Mouse (Mus musculus) megakaryocyte progenitor cell, adult 5-6 weeks (primary cell): ENCODE data around the gene Scgb1b19. TPM values are rescaled to one million over a fixed set of nuclear protein-coding genes. Genes with fewer than 3 reads are reported as not detected.
"Not testable (repeated sequence)": the region's sequence is repeated elsewhere in the genome, so short reads cannot be mapped to it uniquely, and the experiment has no call there.

Experiments
- ATAC-seq: replicated peaks from 2 replicates; pipeline ENCODE4 v1.8.0; 2016; ENCODE audit warnings: mild to moderate bottlenecking, moderate TSS enrichment, inconsistent platforms; ENCODE audit not compliant: poor library complexity
- total RNA-seq, 2 experiments: library from RNA; stranded (forward) in 1 of 2; stranded (reverse) in 1 of 2; fragments of 157-497, 149-512 nt in 1 of 2; fragments of 200-1000 nt in 1 of 2; gene quantifications; 2 replicates each; pipeline versions ENCODE4 v1.2.3 to v1.2.4; 2015 to 2017

Gene Scgb1b19
- total RNA-seq (2015), result not detected in 2 replicates
- total RNA-seq (2017), result not detected in 2 replicates

- ATAC-seq, result not testable (repeated sequence)
These were observed at the start of gene Scgb1b19 for GRCm38 (mm10) chr7:33286991-33287390. Scgb1b19 (plus strand) TSS chr7:33287291.

GRCm38 (mm10) chr7:33280238-33280637, 6.9 kb upstream of the Scgb1b19 start, which contains the start of gene Scgb2b19:
Scgb2b19 (minus strand) TSS chr7:33280338.
- ATAC-seq, result not testable (repeated sequence)

Other genes starting within 250 kb of the Scgb1b19 start
- gene Scgb2b17, start 230.7 kb upstream of the Scgb1b19 start, total RNA-seq (2015), result not detected in 2 replicates
- gene Scgb2b17, start 230.7 kb upstream of the Scgb1b19 start, total RNA-seq (2017), result not detected in 2 replicates
- not detected in 2 replicates for gene Scgb1b17, start 223.8 kb upstream of the Scgb1b19 start, total RNA-seq (2015)
- gene Scgb1b17, start 223.8 kb upstream of the Scgb1b19 start, total RNA-seq (2017), result not detected in 2 replicates
- gene Scgb2b18, start 113.4 kb upstream of the Scgb1b19 start, total RNA-seq (2015), result not detected in 2 replicates
- gene Scgb2b18, start 113.4 kb upstream of the Scgb1b19 start, total RNA-seq (2017), result not detected in 2 replicates
- gene Scgb1b18, start 101.7 kb upstream of the Scgb1b19 start, total RNA-seq (2015), result not detected in 2 replicates
- not detected in 2 replicates for gene Scgb1b18, start 101.7 kb upstream of the Scgb1b19 start, total RNA-seq (2017)
- gene Scgb2b19, start 7.0 kb upstream of the Scgb1b19 start, total RNA-seq (2015), result not detected in 2 replicates
- gene Scgb2b19, start 7.0 kb upstream of the Scgb1b19 start, total RNA-seq (2017), result not detected in 2 replicates
- not detected in 2 replicates for gene Scgb2b20, start 79.0 kb downstream of the Scgb1b19 start, total RNA-seq (2015)
- gene Scgb2b20, start 79.0 kb downstream of the Scgb1b19 start, total RNA-seq (2017), result not detected in 2 replicates
- not detected in 2 replicates for gene Scgb1b20, start 85.9 kb downstream of the Scgb1b19 start, total RNA-seq (2015)
- gene Scgb1b20, start 85.9 kb downstream of the Scgb1b19 start, total RNA-seq (2017), result not detected in 2 replicates
- not detected in 2 replicates for gene Scgb2b21, start 233.2 kb downstream of the Scgb1b19 start, total RNA-seq (2015)
- not detected in 2 replicates for gene Scgb2b21, start 233.2 kb downstream of the Scgb1b19 start, total RNA-seq (2017)